Mouse (Mus musculus): Measurements from ENCODE around the gene Rps21. TPM values are rescaled to one million over a fixed set of nuclear protein-coding genes. Genes with fewer than 3 reads are reported as not detected.
A peak's percentile ranks its signal among the peaks of the same experiment; 100 is the strongest.

The Rps21 gene
- polyA plus RNA-seq, 1 experiment from 2014 or later = 432 TPM

DNA sequence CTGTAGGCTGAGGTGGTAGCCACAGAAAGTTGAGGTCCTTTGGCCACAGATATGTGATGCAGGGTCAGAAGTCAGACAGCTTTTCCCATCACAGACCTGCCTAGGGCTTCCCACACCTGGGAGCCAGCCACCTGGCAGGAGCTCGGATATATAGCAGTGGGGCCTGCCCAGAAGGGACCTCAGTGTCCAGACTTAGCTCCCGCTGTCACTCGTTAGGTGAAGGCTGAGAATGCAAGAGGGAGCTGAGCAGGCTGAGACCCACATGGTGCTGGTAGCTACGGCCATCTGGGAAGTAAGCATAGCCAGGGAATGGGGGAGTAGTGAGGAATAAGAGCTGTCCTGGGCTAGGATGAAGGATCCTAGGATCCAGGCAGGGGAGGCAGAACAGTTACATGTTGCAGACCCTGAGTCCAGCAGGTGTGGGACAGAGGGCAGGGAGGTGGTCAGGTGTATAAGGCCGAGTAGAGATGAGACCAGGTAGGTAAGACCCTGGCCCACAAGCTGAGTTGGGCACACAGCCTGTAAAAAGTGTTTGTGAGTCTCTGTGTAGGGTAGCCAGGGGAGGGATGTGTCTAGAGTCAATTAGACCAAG, 14.7 kb downstream of the Rps21 start:
- Histone ChIP-seq H3K27ac (ENCODE audit: low read depth, low read length) (no peak overlapping the region), H3K36me3 (ENCODE audit: control insufficient read depth, insufficient read depth, low read length) (no peaks in the 10 kb centered on the region), H3K4me1 (replicated peaks; ENCODE audit: control insufficient read depth, insufficient read depth, low read length) (peaks cover 2% of the 10 kb centered on the region; the same call in 1 of the 2 replicates), H3K4me2 (replicated peaks; ENCODE audit: low read depth, low read length) (0 out of 2 replicates have a peak overlapping the region, but pooled peaks have one; percentile 0), H3K27me3 (ENCODE audit: control insufficient read depth, insufficient read depth, low read length) (no peaks in the 10 kb centered on the region), H3K4me3 (ENCODE audit: low read depth, low read length) (no peak overlapping the region), H3K9ac (ENCODE audit: low read depth, low read length) (no peak overlapping the region), H3K9me3 (ENCODE audit: control insufficient read depth, low read length) (no peaks in the 10 kb centered on the region)
- DNase-seq (ENCODE audit: low spot score) = no peak
- ATAC-seq (ENCODE audit: low FRiP score) = no peak
- 86% methylated on average over 5 of the region's 5 CpGs for WGBS

GRCm38 (mm10) chr2:180272884-180273321, 15.7 kb downstream of the Rps21 start:
- H3K27ac ChIP-seq (ENCODE audit: low read depth, low read length) = peak overlapping the region; percentile 65
- 1% methylated on average over 18 of the region's 37 CpGs for WGBS

GRCm38 (mm10) chr2:180273394-180274244, 16.4 kb downstream of the Rps21 start, which contains the start of gene Cables2:
Cables2 (minus strand) TSS chr2:180273496.
- H3K27ac ChIP-seq (ENCODE audit: low read depth, low read length) = peak within 1 kb of the TSS; percentile 65
- H3K36me3 ChIP-seq (ENCODE audit: control insufficient read depth, insufficient read depth, low read length) = no peaks in the 10 kb centered on the region
- H3K9me3 ChIP-seq (ENCODE audit: control insufficient read depth, low read length) = no peaks in the 10 kb centered on the region
- peak within 1 kb of the TSS; percentile 94 for H3K4me2 ChIP-seq (replicated peaks; ENCODE audit: low read depth, low read length)
- WGBS = 7% methylated on average over 66 of the region's 68 CpGs
- DNase-seq (ENCODE audit: low spot score) (peak; percentile 96), ATAC-seq (ENCODE audit: low FRiP score) (peak; percentile 95)
- peak within 1 kb of the TSS; percentile 78 for H3K4me3 ChIP-seq (ENCODE audit: low read depth, low read length)
- H3K4me1 ChIP-seq (replicated peaks; ENCODE audit: control insufficient read depth, insufficient read depth, low read length) = peaks cover 2% of the 10 kb centered on the region; the same call in 1 of the 2 replicates
- H3K9ac ChIP-seq (ENCODE audit: low read depth, low read length) = peak within 1 kb of the TSS; percentile 91
- H3K27me3 ChIP-seq (ENCODE audit: control insufficient read depth, insufficient read depth, low read length) = no peaks in the 10 kb centered on the region

More at GRCm38 (mm10) chr2:180272884-180273321, 15.7 kb downstream of the Rps21 start:
- Histone ChIP-seq H3K4me1 (replicated peaks; ENCODE audit: control insufficient read depth, insufficient read depth, low read length) (peaks cover 2% of the 10 kb centered on the region; the same call in 1 of the 2 replicates), H3K9me3 (ENCODE audit: control insufficient read depth, low read length) (no peaks in the 10 kb centered on the region), H3K4me2 (replicated peaks; ENCODE audit: low read depth, low read length) (peak overlapping the region; percentile 94), H3K27me3 (ENCODE audit: control insufficient read depth, insufficient read depth, low read length) (no peaks in the 10 kb centered on the region), H3K36me3 (ENCODE audit: control insufficient read depth, insufficient read depth, low read length) (no peaks in the 10 kb centered on the region), H3K4me3 (ENCODE audit: low read depth, low read length) (peak overlapping the region; percentile 78), H3K9ac (ENCODE audit: low read depth, low read length) (peak overlapping the region; percentile 91)
- no peak for DNase-seq (ENCODE audit: low spot score)
- ATAC-seq (ENCODE audit: low FRiP score) = peak; percentile 47

DNA sequence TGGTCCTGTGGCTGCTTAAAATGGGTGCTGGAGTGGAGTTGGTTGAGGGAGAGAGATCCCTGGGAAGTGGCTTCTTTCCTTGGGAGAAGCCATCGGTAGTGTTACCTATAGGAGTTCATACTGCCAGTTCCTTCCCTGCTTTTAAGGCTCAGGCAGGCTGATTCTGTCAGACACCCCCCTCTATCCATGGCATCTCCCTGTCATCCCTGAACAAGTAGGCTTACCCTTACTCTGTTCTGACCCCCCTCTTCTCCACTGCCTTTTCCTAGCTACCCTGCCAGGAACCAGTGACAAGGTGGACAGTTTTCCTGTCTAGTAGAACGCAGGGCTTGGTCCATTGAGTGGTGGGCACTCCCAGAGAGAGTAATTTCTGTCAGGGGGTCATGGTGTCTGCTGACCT, 17.3 kb downstream of the Rps21 start:
- Histone ChIP-seq H3K9ac (ENCODE audit: low read depth, low read length) (no peak overlapping the region), H3K36me3 (ENCODE audit: control insufficient read depth, insufficient read depth, low read length) (no peaks in the 10 kb centered on the region), H3K27me3 (ENCODE audit: control insufficient read depth, insufficient read depth, low read length) (no peaks in the 10 kb centered on the region), H3K9me3 (ENCODE audit: control insufficient read depth, low read length) (no peaks in the 10 kb centered on the region), H3K4me1 (replicated peaks; ENCODE audit: control insufficient read depth, insufficient read depth, low read length) (peaks cover 2% of the 10 kb centered on the region; the same call in 1 of the 2 replicates), H3K4me3 (ENCODE audit: low read depth, low read length) (no peak overlapping the region), H3K27ac (ENCODE audit: low read depth, low read length) (no peak overlapping the region), H3K4me2 (replicated peaks; ENCODE audit: low read depth, low read length) (no peak overlapping the region)
- DNase-seq (ENCODE audit: low spot score) (no peak), ATAC-seq (ENCODE audit: low FRiP score) (no peak)
- 90% methylated on average over 2 of the region's 2 CpGs for WGBS

GRCm38 (mm10) chr2:180275836-180276235, 18.7 kb downstream of the Rps21 start:
- ATAC-seq (ENCODE audit: low FRiP score) (peak; percentile 12; the same call in 1 of the 2 replicates), DNase-seq (ENCODE audit: low spot score) (peak; percentile 91)
- Histone ChIP-seq H3K36me3 (ENCODE audit: control insufficient read depth, insufficient read depth, low read length) (no peaks in the 10 kb centered on the region), H3K27me3 (ENCODE audit: control insufficient read depth, insufficient read depth, low read length) (no peaks in the 10 kb centered on the region), H3K9me3 (ENCODE audit: control insufficient read depth, low read length) (no peaks in the 10 kb centered on the region), H3K4me2 (replicated peaks; ENCODE audit: low read depth, low read length) (no peak overlapping the region), H3K9ac (ENCODE audit: low read depth, low read length) (no peak overlapping the region), H3K27ac (ENCODE audit: low read depth, low read length) (no peak overlapping the region), H3K4me3 (ENCODE audit: low read depth, low read length) (no peak overlapping the region), H3K4me1 (replicated peaks; ENCODE audit: control insufficient read depth, insufficient read depth, low read length) (peaks cover 2% of the 10 kb centered on the region; the same call in 1 of the 2 replicates)
- 0% methylated on average over 8 of the region's 8 CpGs for WGBS

DNA sequence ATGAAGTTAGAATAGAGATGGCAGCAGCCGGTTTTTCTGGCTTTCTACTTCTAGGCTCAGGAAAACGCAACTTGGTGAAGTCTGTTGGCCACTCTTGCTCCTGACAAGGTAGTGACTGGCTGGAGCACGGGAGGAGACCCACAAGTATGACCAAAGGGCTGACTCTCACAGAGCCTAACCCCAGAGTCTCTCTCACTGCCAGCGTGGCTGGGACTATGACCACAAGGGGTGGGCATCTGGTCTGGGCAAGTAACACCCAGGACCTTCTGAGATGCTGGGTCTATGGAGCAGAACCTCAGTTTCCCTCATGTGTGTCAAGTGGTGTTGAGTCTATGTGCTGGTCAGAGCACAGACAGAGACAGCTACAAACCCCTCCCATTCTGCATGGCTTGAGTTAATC, 19.2 kb downstream of the Rps21 start:
- H3K27ac ChIP-seq (ENCODE audit: low read depth, low read length) = no peak overlapping the region
- no peak overlapping the region for H3K9ac ChIP-seq (ENCODE audit: low read depth, low read length)
- ATAC-seq (ENCODE audit: low FRiP score) (no peak), DNase-seq (ENCODE audit: low spot score) (no peak)
- no peak overlapping the region for H3K4me2 ChIP-seq (replicated peaks; ENCODE audit: low read depth, low read length)
- H3K27me3 ChIP-seq (ENCODE audit: control insufficient read depth, insufficient read depth, low read length) = no peaks in the 10 kb centered on the region
- no peak overlapping the region for H3K4me3 ChIP-seq (ENCODE audit: low read depth, low read length)
- no peaks in the 10 kb centered on the region for H3K36me3 ChIP-seq (ENCODE audit: control insufficient read depth, insufficient read depth, low read length)
- H3K4me1 ChIP-seq (replicated peaks; ENCODE audit: control insufficient read depth, insufficient read depth, low read length) = peaks cover 2% of the 10 kb centered on the region; the same call in 1 of the 2 replicates
- no peaks in the 10 kb centered on the region for H3K9me3 ChIP-seq (ENCODE audit: control insufficient read depth, low read length)
- 58% methylated on average over 4 of the region's 4 CpGs for WGBS

- Histone ChIP-seq H3K27me3 (ENCODE audit: control insufficient read depth, insufficient read depth, low read length) (no peaks in the 10 kb centered on the region), H3K4me3 (ENCODE audit: low read depth, low read length) (no peak overlapping the region), H3K4me1 (replicated peaks; ENCODE audit: control insufficient read depth, insufficient read depth, low read length) (peaks cover 2% of the 10 kb centered on the region; the same call in 1 of the 2 replicates), H3K9ac (ENCODE audit: low read depth, low read length) (no peak overlapping the region), H3K9me3 (ENCODE audit: control insufficient read depth, low read length) (no peaks in the 10 kb centered on the region), H3K27ac (ENCODE audit: low read depth, low read length) (no peak overlapping the region), H3K4me2 (replicated peaks; ENCODE audit: low read depth, low read length) (no peak overlapping the region), H3K36me3 (ENCODE audit: control insufficient read depth, insufficient read depth, low read length) (no peaks in the 10 kb centered on the region)
- 68% methylated on average over 8 of the region's 8 CpGs for WGBS
- no peak for DNase-seq (ENCODE audit: low spot score)
- ATAC-seq (ENCODE audit: low FRiP score) = no peak
Observed at GRCm38 (mm10) chr2:180276851-180277259, 19.7 kb downstream of the Rps21 start.

- H3K36me3 ChIP-seq (ENCODE audit: control insufficient read depth, insufficient read depth, low read length) = no peaks in the 10 kb centered on the region
- WGBS = 70% methylated on average over 8 of the region's 8 CpGs
- H3K4me3 ChIP-seq (ENCODE audit: low read depth, low read length) = no peak overlapping the region
- no peaks in the 10 kb centered on the region for H3K27me3 ChIP-seq (ENCODE audit: control insufficient read depth, insufficient read depth, low read length)
- no peak overlapping the region for H3K9ac ChIP-seq (ENCODE audit: low read depth, low read length)
- H3K9me3 ChIP-seq (ENCODE audit: control insufficient read depth, low read length) = no peaks in the 10 kb centered on the region
- DNase-seq (ENCODE audit: low spot score) (no peak), ATAC-seq (ENCODE audit: low FRiP score) (no peak)
- no peak overlapping the region for H3K27ac ChIP-seq (ENCODE audit: low read depth, low read length)
- H3K4me1 ChIP-seq (replicated peaks; ENCODE audit: control insufficient read depth, insufficient read depth, low read length) = no peaks in the 10 kb centered on the region
- H3K4me2 ChIP-seq (replicated peaks; ENCODE audit: low read depth, low read length) = no peak overlapping the region
Observed at GRCm38 (mm10) chr2:180277773-180278320, 20.7 kb downstream of the Rps21 start.
